Mouse (Mus musculus) adrenal gland, adult 2 months (tissue): ENCODE data around the gene Ric8b. TPM values are rescaled to one million over a fixed set of nuclear protein-coding genes. Genes with fewer than 3 reads are reported as not detected.
A peak's percentile ranks its signal among the peaks of the same experiment; 100 is the strongest.

Experiments used
- DNase-seq: peaks from one replicate; pipeline ENCODE4 v3.0.0; 2021
- polyA plus RNA-seq: library from polyadenylated mRNA; depleted of rRNA; stranded (reverse); fragments of >200 nt; gene quantifications from 2 replicates; pipeline ENCODE4 v1.2.3, GENCODE M21; 2012
- total RNA-seq, 2 experiments: library from RNA; stranded (reverse); gene quantifications; 2 replicates each; pipeline ENCODE4 v1.2.3; 2021

Gene Ric8b
- total and polyA plus RNA-seq, 3 experiments: 6.7 to 36.2 (median 35.8) TPM

GRCm38 (mm10) chr10:85006573-85007310 is 89.3 kb downstream of the Ric8b start:
- DNase-seq: no peak

- DNase-seq: no peak
Observed at GRCm38 (mm10) chr10:85007861-85008840, 90.7 kb downstream of the Ric8b start.

GRCm38 (mm10) chr10:85011066-85011465 is 93.7 kb downstream of the Ric8b start:
- DNase-seq: peak; percentile 38

- peak; percentile 35 for DNase-seq
Observed at GRCm38 (mm10) chr10:85013464-85013863, 96.0 kb downstream of the Ric8b start.

- DNase-seq: no peak
Observed at GRCm38 (mm10) chr10:85013924-85014428, 96.6 kb downstream of the Ric8b start.

GRCm38 (mm10) chr10:85014456-85014976 is 97.1 kb downstream of the Ric8b start:
- no peak for DNase-seq

GRCm38 (mm10) chr10:85022647-85023312 is 105.4 kb downstream of the Ric8b start:
- no peak for DNase-seq

- DNase-seq: no peak
Observed at GRCm38 (mm10) chr10:85023313-85023666, 105.9 kb downstream of the Ric8b start.

GRCm38 (mm10) chr10:85025799-85026424 is 108.5 kb downstream of the Ric8b start:
- no peak for DNase-seq

- no peak for DNase-seq
Observed at GRCm38 (mm10) chr10:85027619-85028175, 110.3 kb downstream of the Ric8b start.

- DNase-seq: no peak
Observed at GRCm38 (mm10) chr10:85035131-85035725, 117.8 kb downstream of the Ric8b start.

GRCm38 (mm10) chr10:85038147-85038546 is 120.7 kb downstream of the Ric8b start:
- no peak for DNase-seq

- no peak for DNase-seq
Observed at GRCm38 (mm10) chr10:85038852-85039251, 121.4 kb downstream of the Ric8b start.

- DNase-seq: peak; percentile 36
Observed at GRCm38 (mm10) chr10:85044191-85044711, 126.8 kb downstream of the Ric8b start.

- peak; percentile 53 for DNase-seq
Observed at GRCm38 (mm10) chr10:85044732-85045720, 127.6 kb downstream of the Ric8b start.

GRCm38 (mm10) chr10:85046585-85046984 is 129.2 kb downstream of the Ric8b start:
- no peak for DNase-seq

GRCm38 (mm10) chr10:85048008-85048407 is 130.6 kb downstream of the Ric8b start:
- no peak for DNase-seq

GRCm38 (mm10) chr10:85050668-85051208 is 133.3 kb downstream of the Ric8b start:
- no peak for DNase-seq

GRCm38 (mm10) chr10:85052451-85052850 is 135.0 kb downstream of the Ric8b start:
- DNase-seq: no peak
